Mouse (Mus musculus) megakaryocyte-erythroid progenitor cell, adult 5-6 weeks (primary cell): Measurements from ENCODE around the gene Cct4. TPM values are rescaled to one million over a fixed set of nuclear protein-coding genes. Genes with fewer than 3 reads are reported as not detected.
A peak's percentile ranks its signal among the peaks of the same experiment; 100 is the strongest.

Experiments
- ATAC-seq: replicated peaks from 2 replicates; pipeline ENCODE4 v1.8.0; 2016; ENCODE audit warnings: mild to moderate bottlenecking, inconsistent platforms; ENCODE audit not compliant: severe bottlenecking, poor library complexity, low FRiP score, low TSS enrichment
- total RNA-seq, 2 experiments: library from RNA; stranded (forward) in 1 of 2; stranded (reverse) in 1 of 2; fragments of 200-1000, 215-1000 nt in 1 of 2; fragments of >200 nt in 1 of 2; fragmentation: Nextera tagmentation in 1 of 2; gene quantifications; 2 replicates each; pipeline ENCODE4 v1.2.3; 2014 to 2017

The Cct4 gene
- total RNA-seq, 2 experiments from 2014 or later: 311 to 464 TPM

DNA sequence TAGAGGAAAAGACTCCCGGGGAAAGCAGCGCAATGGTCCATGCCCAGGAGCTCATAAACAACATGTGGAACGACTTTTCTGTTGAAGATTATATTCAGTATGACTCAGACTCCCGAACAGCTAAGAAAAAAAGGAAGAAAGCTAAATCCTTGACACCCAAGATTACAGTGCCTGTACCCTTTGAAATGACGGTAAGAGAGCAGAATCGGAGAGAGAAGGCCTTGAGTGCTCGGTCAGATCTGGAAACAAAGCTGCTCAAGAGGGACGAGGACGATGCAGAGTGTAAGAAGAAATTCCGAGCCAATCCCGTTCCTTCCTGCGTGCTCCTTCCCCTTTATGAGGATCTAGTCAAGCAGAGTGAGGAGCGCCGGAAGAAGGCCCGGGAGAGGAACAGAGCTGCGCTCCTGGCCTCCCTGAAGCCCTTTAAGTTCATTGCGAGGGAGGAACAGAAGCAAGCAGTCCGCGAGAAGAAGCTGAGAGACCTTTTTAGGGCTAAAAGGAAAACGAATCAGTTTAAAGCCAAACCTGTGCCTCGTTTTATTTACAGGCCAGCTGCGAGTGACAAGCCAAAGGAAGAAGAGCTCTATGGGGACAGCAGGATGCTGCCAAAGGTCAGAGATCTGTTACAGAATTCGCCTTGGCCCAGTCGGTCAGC is 29.9 kb downstream of the Cct4 start:
- ATAC-seq: no peak

DNA sequence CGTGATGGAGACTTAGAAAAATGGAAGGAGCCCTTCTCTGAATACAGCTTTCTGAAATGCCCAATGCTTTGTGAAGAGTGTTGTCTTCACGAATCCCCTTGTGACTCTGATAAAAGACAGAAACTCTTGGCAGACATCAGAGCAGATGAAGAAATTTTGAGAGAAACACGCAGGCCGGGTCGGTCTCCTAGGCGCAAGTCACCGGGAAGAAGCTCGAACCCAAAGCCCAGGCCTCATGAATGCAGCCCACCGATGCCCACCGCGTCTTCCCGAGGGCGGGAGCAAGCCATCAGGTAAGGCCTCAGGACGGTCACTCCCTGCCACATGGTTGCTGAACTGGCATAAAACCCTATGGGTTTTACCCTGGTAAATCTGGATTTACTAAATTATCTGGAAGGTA is 30.5 kb downstream of the Cct4 start:
- no peak for ATAC-seq

DNA sequence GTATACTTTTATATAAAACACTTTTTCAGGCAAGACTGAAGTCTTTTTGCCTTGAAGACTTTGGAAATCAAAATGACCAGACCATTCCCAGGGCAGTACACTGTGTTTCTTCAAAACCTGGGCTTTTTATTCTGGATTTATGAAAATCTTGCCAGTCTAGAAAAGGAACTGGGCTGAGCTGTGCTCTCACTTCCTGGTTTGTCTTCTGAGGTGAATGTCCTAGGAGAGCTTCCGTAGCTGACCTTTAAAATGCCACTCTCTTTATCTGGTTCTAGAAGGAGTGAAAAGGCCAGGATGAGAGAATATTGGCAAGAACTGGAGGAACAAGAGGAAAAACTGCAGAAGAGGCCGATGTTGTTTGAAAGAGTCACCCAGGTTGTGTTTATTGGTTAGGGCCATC is 32.8 kb downstream of the Cct4 start:
- no peak for ATAC-seq

DNA sequence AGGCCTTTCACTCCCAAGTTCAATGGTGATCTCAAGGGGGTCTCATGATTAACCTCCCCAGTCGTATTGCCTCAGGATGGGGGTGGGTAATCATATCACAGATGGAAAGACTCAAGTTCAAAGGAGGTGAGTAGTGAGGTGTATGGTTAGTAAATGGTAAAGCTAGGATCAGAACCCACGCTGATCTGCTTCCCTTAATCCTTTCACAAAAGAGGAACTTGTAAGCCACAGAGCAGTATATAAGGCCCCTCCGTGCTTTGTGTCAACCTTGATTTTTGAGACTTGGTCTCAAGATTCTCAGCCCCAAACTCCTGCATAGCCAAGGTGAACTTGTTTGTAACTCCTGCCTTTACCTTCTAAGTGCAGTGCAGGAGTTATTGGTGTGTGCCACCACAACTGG is 33.9 kb downstream of the Cct4 start:
- ATAC-seq: no peak

DNA sequence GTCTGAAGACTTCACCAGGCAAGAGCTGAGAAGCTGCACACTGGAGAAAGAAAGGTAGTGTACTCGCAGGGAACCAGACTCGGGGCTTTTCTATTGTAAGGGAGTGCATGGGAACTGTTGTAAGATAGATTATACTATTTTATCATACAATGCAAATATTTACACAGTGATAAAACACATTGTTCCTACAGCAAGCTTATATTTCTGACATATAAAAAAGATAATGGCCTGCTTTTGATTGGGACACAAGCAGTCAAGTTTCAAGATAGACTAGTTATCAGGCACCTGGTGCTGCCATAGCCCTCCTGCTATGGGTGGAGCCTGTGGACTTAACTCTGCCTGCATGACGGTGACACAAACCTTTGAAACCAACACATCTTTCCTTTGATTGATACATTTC is 38.6 kb downstream of the Cct4 start:
- ATAC-seq: peak; percentile 89

DNA sequence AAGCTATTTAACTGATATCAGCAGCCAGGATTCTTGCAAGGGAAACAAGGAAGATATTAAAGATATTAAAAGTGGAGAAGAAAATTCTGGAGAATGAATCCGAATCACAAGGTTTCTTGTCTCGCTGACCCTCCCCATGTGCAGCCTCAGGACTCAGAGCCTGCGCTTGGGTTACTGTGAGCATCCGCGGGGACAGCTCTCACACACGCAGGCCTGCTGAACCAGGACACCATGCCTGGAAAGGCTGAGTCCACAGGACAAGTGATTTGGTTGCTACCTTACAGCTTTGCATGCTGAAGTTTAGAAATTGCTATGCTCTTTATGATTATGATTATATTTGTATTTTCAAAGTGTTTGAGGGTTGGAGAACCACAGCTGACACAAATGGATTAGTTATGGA is 39.1 kb downstream of the Cct4 start:
- ATAC-seq: no peak

DNA sequence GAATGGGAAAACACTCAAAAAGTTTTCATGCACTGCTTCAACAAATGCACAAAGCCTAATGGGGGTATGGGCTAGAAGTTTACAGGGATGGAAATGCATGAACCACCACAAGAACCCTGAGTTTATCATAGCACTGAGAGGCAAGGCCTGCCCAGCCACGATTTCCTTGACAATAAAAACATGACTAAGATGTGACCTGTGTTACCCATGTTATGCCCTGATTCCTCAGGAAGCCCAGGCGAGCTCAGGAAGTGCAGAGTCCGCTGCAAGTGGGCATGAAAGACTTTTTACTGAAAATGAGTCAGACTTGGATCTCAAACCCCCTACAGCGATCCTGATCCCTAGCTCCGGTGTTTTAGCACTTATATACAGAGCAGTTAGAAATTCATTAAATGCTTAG is 56.9 kb downstream of the Cct4 start:
- no peak for ATAC-seq

DNA sequence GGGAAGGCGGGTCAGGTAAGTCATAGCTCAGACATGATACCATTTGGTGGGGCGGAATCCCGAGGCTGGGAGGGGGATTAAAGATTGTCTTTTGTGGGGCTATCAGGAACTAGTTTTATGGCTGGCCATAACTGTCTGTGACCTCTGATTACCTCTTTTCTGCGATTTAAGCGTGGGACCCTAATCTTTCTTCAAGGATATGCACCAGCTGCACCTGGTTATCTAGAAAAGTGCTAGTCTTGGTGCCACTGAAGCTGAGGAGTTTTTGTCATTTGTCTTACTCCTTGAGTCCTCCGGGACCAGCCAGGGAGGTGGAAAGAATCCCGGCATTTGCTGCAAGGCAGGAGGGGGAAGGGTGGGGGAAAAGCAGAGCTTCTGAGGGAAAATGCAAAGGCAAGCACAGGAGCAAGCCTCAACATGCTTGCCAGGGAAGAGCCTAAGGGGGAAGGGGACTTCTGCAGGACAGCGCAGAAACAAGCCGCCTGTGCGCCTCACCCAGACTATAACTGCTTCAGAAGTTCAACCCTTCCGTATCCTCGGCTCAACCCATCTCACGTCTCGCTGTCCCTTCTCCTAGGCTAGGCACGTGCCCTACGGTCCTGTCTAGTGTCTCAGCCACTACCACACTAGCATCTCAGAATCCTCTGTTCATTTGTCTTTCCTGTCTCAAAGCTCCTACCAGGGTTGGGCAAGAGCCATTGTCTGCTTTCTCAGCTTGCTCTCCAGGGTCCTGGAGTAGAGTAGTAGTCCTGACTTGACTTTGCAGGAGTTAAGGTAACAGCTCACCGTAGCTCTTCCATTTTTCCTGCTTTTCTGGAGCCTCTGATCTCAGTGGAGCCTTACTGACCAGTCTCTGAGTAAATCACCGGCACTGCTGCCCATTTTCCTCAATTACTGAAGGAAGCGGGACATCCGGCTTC is 57.6 kb downstream of the Cct4 start:
- ATAC-seq: peak; percentile 87

DNA sequence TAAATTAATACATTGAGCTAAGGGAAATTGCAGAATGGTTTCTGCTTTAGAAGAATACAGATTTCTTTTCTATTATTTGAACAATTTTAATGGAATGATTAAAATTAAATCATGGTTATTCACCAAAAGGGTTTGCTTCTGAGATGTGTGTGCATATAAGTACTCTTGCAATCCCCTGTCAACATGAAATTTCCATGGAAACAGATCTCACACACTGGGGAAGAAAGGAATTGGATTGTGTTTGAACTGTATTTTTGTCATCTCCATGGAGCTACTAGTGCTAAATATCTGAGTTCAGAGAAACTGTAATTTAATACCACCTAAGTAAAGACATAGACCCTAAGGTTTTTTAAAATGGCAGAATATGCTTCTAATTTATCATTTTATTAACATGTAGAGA is 59.3 kb downstream of the Cct4 start:
- ATAC-seq: no peak

DNA sequence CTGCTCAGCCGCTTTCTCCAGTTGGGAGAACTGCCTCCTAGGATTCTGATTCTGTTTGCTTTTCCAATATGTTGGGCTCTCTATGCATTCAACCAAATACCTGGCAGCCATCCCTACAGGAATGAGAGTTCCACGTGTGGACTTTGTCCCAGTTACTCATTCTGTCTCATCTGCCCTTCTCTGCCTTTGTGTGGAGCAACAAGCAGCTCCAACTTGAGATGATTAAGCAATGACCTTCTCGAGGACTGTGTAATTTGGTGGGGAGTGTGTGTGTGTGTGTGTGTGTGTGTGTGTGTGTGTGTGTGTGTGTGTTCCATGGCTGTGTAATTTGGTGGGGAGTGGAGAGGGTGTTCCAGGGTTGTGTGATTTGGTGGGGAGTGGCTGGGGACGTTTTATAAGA is 62.0 kb downstream of the Cct4 start:
- ATAC-seq: no peak

Other genes starting within 250 kb of the Cct4 start
- gene B3gnt2, start 129.6 kb upstream of the Cct4 start, total RNA-seq (2014; fragmentation: Nextera tagmentation): 7.1 and 24.3 TPM in 2 replicates
- gene B3gnt2, start 129.6 kb upstream of the Cct4 start, total RNA-seq (2017): 21.1 and 22.0 TPM in 2 replicates
- 6.4 and 7.3 TPM in 2 replicates for gene Zrsr1, start 18.5 kb upstream of the Cct4 start, total RNA-seq (2014; fragmentation: Nextera tagmentation)
- 16.3 and 23.6 TPM in 2 replicates for gene Zrsr1, start 18.5 kb upstream of the Cct4 start, total RNA-seq (2017)
- 31.4 and 32.3 TPM in 2 replicates for gene Gm28048, start 8.4 kb upstream of the Cct4 start, total RNA-seq (2014; fragmentation: Nextera tagmentation)
- 33.9 and 42.3 TPM in 2 replicates for gene Gm28048, start 8.4 kb upstream of the Cct4 start, total RNA-seq (2017)
- 74.4 and 174 TPM in 2 replicates for gene Commd1, start 8.1 kb upstream of the Cct4 start, total RNA-seq (2014; fragmentation: Nextera tagmentation)
- gene Commd1, start 8.1 kb upstream of the Cct4 start, total RNA-seq (2017): 63.0 and 95.3 TPM in 2 replicates
- gene Fam161a, start 17.0 kb downstream of the Cct4 start, total RNA-seq (2014; fragmentation: Nextera tagmentation): 1.2 and 4.3 TPM in 2 replicates
- gene Fam161a, start 17.0 kb downstream of the Cct4 start, total RNA-seq (2017): 2.4 and 3.0 TPM in 2 replicates